Mouse (Mus musculus) G1E (cell line): Measurements from ENCODE around the gene Rfx3.

Experiments used
- CTCF ChIP-seq: IDR thresholded peaks from 2 replicates; pipeline ENCODE4 v1.5.1; 2012; ENCODE audit warnings: low read depth, low read length, inconsistent platforms, mixed read lengths
- GATA1 ChIP-seq: IDR thresholded peaks from 2 replicates; pipeline ENCODE4 v1.6.1; 2012; ENCODE audit warnings: borderline replicate concordance, low read length, inconsistent platforms, mixed read lengths
- TAL1 ChIP-seq: conservative IDR thresholded peaks from 2 replicates; pipeline ENCODE4 v1.6.1; 2012; ENCODE audit warnings: low read depth, low read length, inconsistent platforms, mixed read lengths

DNA sequence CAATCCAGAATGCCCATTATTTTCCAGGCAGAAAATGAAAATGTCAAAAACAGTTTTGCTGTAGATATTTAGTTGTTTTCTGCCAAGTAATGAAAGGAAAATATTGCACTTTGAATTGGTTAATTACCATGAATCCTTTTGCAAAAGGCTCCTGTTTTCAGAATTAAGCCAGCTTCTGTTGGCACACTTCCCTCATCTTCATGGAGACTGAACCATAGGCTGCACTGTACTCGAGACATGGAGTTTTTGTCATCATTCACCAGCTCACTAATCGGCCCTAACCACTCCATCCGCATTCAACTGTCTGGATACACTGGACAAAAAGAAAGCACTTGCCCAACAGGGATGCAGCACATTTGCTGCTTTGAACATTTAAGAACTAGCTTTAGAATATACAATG, 75.5 kb downstream of the Rfx3 start:
- TF ChIP-seq TAL1 (no peak), CTCF (no peak), GATA1 (no peak)
